Mouse (Mus musculus) neural tube, embryonic 15.5 days (tissue): ENCODE data around the gene Duxbl1. TPM values are rescaled to one million over a fixed set of nuclear protein-coding genes. Genes with fewer than 3 reads are reported as not detected.
"Not testable (repeated sequence)": the region's sequence is repeated elsewhere in the genome, so short reads cannot be mapped to it uniquely, and the experiment has no call there.

Source experiments
- ATAC-seq: fragments of 200-750 bp; cut with Nextera tagmentation; 2 replicates; pipeline ENCODE4 v1.8.0; 2017; ENCODE audit warnings: mild to moderate bottlenecking, moderate TSS enrichment, moderate library complexity; ENCODE audit not compliant: low FRiP score
- H3K27ac ChIP-seq: fragments of 300-500 bp; sonication (generic); replicated peaks from 2 replicates; pipeline ENCODE4 v1.5.1; 2015; ENCODE audit warnings: mild to moderate bottlenecking, inconsistent platforms
- H3K27me3 ChIP-seq: fragments of 300-500 bp; sonication (generic); replicated peaks from 2 replicates; pipeline ENCODE4 v1.6.1; 2015; ENCODE audit warnings: inconsistent platforms
- H3K36me3 ChIP-seq: fragments of 300-500 bp; sonication (generic); 2 replicates; pipeline ENCODE4 v1.6.1; 2015; ENCODE audit warnings: inconsistent platforms
- H3K4me1 ChIP-seq: fragments of 300-500 bp; sonication (generic); 2 replicates; pipeline ENCODE4 v1.6.1; 2015; ENCODE audit warnings: inconsistent platforms
- H3K4me2 ChIP-seq: fragments of 300-500 bp; sonication (generic); 2 replicates; pipeline ENCODE4 v1.6.1; 2015; ENCODE audit warnings: inconsistent platforms, mild to moderate bottlenecking, moderate library complexity
- H3K4me3 ChIP-seq: fragments of 300-500 bp; sonication (generic); replicated peaks from 2 replicates; pipeline ENCODE4 v1.5.1; 2015; ENCODE audit warnings: mild to moderate bottlenecking, inconsistent platforms
- H3K9ac ChIP-seq: fragments of 300-500 bp; sonication (generic); replicated peaks from 2 replicates; pipeline ENCODE4 v1.6.1; 2015; ENCODE audit warnings: mild to moderate bottlenecking, inconsistent platforms
- H3K9me3 ChIP-seq: fragments of 300-500 bp; sonication (generic); replicated peaks from 2 replicates; pipeline ENCODE4 v1.6.1; 2016; ENCODE audit warnings: inconsistent platforms
- WGBS: fragments of 180-500 bp; shearing (Covaris S2); methylation state at CpG from one replicate; pipeline ENCODE4 v1.1.7; 2015; ENCODE audit warnings: mixed read lengths; 5-methylcytosine and 5-hydroxymethylcytosine counted together
- polyA plus RNA-seq: library from polyadenylated mRNA; unstranded; fragments of >200 nt; fragmentation: Nextera tagmentation; extraction: Ambion mirVana; gene quantifications from 2 replicates; pipeline ENCODE4 v1.2.1, GENCODE M21; 2015

Gene Duxbl1
- polyA plus RNA-seq, 1 experiment from 2014 or later = 2.2 TPM

DNA sequence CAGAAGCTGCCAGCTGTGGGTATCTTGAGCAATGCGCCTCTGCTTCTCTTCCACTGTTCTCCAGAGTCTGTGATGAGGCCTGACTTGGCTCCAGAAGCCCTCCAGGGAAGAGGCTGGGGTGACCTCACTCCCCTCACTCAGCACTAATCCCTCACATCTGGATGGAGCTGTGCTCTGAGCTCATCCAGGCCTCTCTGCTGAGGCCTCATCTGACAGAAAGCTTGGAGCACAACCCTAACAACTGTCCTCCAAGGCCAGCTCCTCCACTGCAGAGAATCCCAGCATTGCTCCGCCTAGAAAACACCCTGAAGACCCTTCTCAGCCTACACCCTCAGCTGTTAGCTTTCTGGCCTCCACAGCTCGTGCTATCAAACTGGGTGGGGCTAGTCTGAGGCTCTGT, 56.0 kb downstream of the Duxbl1 start:
- WGBS = no CpG with 5 or more reads among the region's 3 CpGs

DNA sequence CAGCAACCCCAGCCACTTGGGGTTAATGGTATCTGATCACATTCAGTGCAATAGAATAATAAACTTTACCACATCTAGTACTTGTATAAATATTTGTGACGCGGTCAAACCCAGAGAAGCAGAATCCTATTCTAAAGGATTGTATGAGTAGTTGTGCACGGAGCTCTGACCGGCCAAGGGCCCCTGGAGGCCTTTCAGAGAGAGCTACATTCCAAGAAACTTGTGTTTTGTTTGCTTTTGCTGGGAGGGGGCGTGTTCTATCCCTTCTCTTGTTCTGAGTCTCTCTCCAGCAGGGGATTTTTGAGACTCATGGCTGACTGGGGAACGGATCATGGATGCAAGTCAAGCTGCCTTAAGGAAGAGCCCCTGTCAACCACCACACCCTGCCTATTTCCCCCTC, 57.1 kb downstream of the Duxbl1 start:
- H3K4me2 ChIP-seq = not testable (repeated sequence)

More for the DNA sequence above, 56.0 kb downstream of the Duxbl1 start:
- not testable (repeated sequence) for H3K27ac ChIP-seq, H3K4me3 ChIP-seq, H3K4me2 ChIP-seq, H3K36me3 ChIP-seq, H3K9me3 ChIP-seq, H3K9ac ChIP-seq, H3K27me3 ChIP-seq, H3K4me1 ChIP-seq, ATAC-seq

More for the DNA sequence above, 57.1 kb downstream of the Duxbl1 start:
- H3K27me3 ChIP-seq, H3K4me3 ChIP-seq, H3K9me3 ChIP-seq, ATAC-seq, H3K4me1 ChIP-seq, H3K27ac ChIP-seq, H3K9ac ChIP-seq, H3K36me3 ChIP-seq: not testable (repeated sequence)
- no CpG with 5 or more reads among the region's 6 CpGs for whole genome bisulfite sequencing

Other genes starting within 250 kb of the Duxbl1 start
- gene Zcchc24, start 209.5 kb upstream of the Duxbl1 start, polyA plus RNA-seq = 13.4 and 17.0 TPM in 2 replicates
- gene Anxa11, start 136.4 kb upstream of the Duxbl1 start, polyA plus RNA-seq = 2.3 and 15.9 TPM in 2 replicates
- not detected in 2 replicates for gene Plac9a, start 75.5 kb upstream of the Duxbl1 start, polyA plus RNA-seq
- 4.5 and 6.5 TPM in 2 replicates for gene Tmem254a, start 50.9 kb upstream of the Duxbl1 start, polyA plus RNA-seq
- not detected in 2 replicates for gene Cphx1, start 40.3 kb upstream of the Duxbl1 start, polyA plus RNA-seq
- 6.7 and 11.3 TPM in 2 replicates for gene Gm9780, start 64.1 kb downstream of the Duxbl1 start, polyA plus RNA-seq
- gene Tmem254c, start 88.8 kb downstream of the Duxbl1 start, polyA plus RNA-seq = 26.7 and 28.3 TPM in 2 replicates
- gene Cphx2, start 102.9 kb downstream of the Duxbl1 start, polyA plus RNA-seq = not detected in 2 replicates
- gene Cphx3, start 103.7 kb downstream of the Duxbl1 start, polyA plus RNA-seq = not detected in 2 replicates
- gene Duxbl2, start 139.8 kb downstream of the Duxbl1 start, polyA plus RNA-seq = not detected in 2 replicates
- gene Plac9b, start 203.9 kb downstream of the Duxbl1 start, polyA plus RNA-seq = 6.5 and 7.2 TPM in 2 replicates
- 26.5 and 33.1 TPM in 2 replicates for gene Tmem254b, start 228.5 kb downstream of the Duxbl1 start, polyA plus RNA-seq